Mouse (Mus musculus): ENCODE data around the gene Gm20831. TPM values are rescaled to one million over a fixed set of nuclear protein-coding genes. Genes with fewer than 3 reads are reported as not detected.

Gm20831 gene
- not detected in 2 replicates for polyA plus RNA-seq (2012; ENCODE audit: low replicate concordance)

GRCm38 (mm10) chrY:17874441-17874840 lies at the start of gene Gm20831, which contains the start of gene Gm20772:
Gene Gm20831 (plus strand): TSS chrY:17874741.
Gene Gm20772 (plus strand): TSS chrY:17874741.

GRCm38 (mm10) chrY:17846166-17846565 lies 28.4 kb upstream of the Gm20831 start, which contains the start of gene Gm21904:
Gene Gm21904 (minus strand): TSS chrY:17846266.

GRCm38 (mm10) chrY:17937230-17937629 lies 62.7 kb downstream of the Gm20831 start, which contains the start of gene Srsy:
Gene Srsy (minus strand): TSS chrY:17937330.

Other genes starting within 250 kb of the Gm20831 start
- gene Gm21904, start 28.5 kb upstream of the Gm20831 start, polyA plus RNA-seq (2012; ENCODE audit: low replicate concordance): not detected in 2 replicates
- not detected in 2 replicates for gene Gm20772, start within 50 bp of the Gm20831 start, polyA plus RNA-seq (2012; ENCODE audit: low replicate concordance)
- gene Srsy, start 62.6 kb downstream of the Gm20831 start, polyA plus RNA-seq (2012; ENCODE audit: low replicate concordance): not detected in 2 replicates
- not detected in 2 replicates for gene Gm21764, start 187.1 kb downstream of the Gm20831 start, polyA plus RNA-seq (2012; ENCODE audit: low replicate concordance)
- gene Ssty1, start 214.4 kb downstream of the Gm20831 start, polyA plus RNA-seq (2012; ENCODE audit: low replicate concordance): not detected in 2 replicates